Mouse (Mus musculus) frontal cortex, postnatal 10 days (tissue): ENCODE measurements at regions not wholly inside any gene's neighbourhood (a gene's known extent, or its start where the extent isn't known, plus 50 kb on each side); places are given as distances from the start of the nearest gene placed in this dataset.

Experiments used
- DNase-seq, 2 experiments: peaks; one replicate each; pipeline ENCODE4 v3.0.0; 2022; ENCODE audit warnings: low spot score in 2 of 2, mixed read lengths in 1 of 2

DNA sequence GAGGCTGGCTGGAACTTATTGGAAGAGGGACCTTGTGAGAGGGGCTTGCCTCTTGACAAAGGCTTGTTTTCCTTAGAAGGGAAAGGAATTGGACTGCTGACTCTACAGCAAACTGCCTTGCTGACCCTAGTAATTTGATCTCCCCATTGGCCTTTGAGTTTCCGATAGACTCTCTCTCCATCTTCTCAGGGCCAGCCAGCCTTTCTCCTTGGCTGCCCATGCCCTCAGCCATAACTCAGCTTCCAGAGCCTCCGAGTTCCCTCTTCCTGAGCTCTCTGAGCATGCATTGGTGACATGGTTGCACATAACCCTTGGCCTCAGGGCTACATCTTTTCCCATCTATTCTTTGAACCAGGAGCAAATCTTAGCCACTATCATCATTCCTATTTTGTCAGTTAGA, 803.7 kb downstream of the Adgrl2 start:
- DNase-seq = no peak

DNA sequence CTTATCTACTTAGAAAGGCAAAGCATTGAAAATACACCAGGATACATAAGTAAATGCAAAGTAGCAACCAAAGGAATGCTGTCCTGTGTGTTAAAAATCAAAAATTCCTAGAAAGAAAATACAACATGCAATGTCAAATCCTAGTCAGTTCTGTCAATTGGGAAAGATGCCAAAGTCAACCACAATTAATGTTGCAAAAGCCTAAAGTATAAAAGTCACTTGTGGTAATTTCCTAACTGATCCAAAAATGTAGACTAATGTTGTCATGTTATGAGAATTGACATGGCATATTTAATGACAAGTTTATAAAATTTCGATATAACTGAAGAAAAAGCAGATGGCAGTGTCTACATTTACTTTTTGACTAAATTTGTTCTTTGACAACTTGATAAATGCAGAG, 822.8 kb downstream of the Adgrl2 start:
- DNase-seq = no peak

GRCm38 (mm10) chr3:148159059-148159458, 831.3 kb downstream of the Adgrl2 start:
- DNase-seq = no peak

- no peak for DNase-seq
Measured at GRCm38 (mm10) chr3:148158533-148158932, 831.8 kb downstream of the Adgrl2 start.

GRCm38 (mm10) chr3:148143776-148144175, 846.6 kb downstream of the Adgrl2 start:
- DNase-seq = no peak

DNA sequence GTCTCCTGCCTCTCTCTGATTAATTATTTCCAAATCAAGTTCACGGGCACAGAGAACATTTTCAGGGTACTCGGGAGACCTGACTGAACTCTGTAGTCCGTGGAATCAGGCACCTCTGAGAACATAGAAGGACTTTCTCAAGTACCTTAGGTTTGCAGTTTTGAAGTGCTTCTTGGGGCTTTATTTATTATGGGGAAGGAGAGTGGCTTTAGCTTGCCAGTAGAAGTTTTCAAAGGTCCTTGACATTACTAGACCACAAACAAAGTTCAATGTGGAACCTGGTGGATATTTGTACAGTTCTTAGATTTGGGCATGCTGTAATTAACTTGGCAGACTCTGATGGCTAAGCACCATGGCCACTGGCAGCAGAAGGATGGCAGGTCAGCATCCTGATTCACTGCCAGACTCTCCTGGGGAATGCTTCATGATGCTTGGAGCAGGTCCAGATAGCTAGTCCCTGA, 853.5 kb downstream of the Adgrl2 start:
- no peak for DNase-seq

GRCm38 (mm10) chr3:148134646-148135045, 855.7 kb downstream of the Adgrl2 start:
- no peak for DNase-seq

GRCm38 (mm10) chr3:148115576-148115975, 874.8 kb downstream of the Adgrl2 start:
- DNase-seq = no peak

DNA sequence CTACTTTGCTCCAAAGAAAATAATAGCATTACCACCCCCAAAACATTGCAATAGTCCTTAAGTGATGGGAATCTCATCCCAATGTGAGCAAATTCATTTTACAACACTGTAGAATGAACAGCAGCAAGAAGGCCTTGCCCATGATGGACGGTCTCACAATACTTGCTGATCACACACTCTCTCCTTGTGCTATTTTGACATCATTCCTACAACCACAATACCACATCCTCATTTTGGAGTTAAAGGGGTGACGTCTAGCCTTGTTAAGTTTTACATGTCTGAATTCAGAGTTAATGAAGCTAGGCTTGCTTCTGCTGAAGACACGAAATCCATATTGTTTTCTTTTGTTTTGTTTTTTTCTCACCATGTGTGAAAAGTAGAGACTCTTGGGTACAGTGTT, 878.2 kb downstream of the Adgrl2 start:
- DNase-seq = no peak

DNA sequence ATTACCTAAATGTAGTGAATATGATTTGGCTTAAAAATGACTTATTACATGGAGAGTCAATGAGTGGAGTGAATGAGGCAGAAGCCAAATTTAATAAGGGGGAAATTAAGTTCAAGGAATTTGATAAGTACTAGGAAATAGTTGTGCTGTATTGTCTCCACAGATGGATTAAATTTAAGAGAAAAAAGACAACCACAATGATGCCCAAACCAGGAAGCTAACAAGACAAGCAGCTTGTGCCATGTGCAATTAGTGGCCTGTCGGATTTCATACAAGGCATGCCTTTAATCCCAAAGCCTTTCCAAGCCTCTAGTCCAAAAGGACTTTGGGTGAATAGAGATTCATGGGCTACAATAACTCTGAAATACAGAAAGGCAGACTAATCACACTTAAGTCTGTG, 883.3 kb downstream of the Adgrl2 start:
- no peak for DNase-seq

DNA sequence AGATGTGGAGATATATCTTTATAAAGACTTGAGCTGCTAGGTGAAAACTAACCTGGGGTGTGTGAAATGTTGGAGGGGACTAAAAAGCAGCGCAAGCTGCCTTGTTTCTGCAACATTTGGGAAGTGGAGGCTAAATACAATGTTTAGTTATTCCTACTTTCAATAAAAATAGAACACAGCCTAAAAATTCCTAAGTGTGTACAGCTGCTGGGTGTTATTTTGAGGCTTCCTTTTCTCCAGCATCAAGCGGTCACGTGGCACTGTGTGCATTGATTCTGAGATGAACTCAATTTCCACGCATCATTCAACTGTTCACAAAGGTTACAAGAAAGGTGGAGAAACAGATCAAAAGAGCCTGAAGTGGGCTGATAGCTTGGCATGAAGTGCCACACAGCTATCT, 896.4 kb downstream of the Adgrl2 start:
- DNase-seq = no peak

GRCm38 (mm10) chr3:148075841-148076240, 914.5 kb downstream of the Adgrl2 start:
- DNase-seq = no peak

GRCm38 (mm10) chr3:148066701-148067100, 923.7 kb downstream of the Adgrl2 start:
- no peak for DNase-seq

GRCm38 (mm10) chr3:148056074-148056473, 934.3 kb downstream of the Adgrl2 start:
- no peak for DNase-seq

GRCm38 (mm10) chr3:148052516-148052915, 937.8 kb downstream of the Adgrl2 start:
- DNase-seq = no peak

DNA sequence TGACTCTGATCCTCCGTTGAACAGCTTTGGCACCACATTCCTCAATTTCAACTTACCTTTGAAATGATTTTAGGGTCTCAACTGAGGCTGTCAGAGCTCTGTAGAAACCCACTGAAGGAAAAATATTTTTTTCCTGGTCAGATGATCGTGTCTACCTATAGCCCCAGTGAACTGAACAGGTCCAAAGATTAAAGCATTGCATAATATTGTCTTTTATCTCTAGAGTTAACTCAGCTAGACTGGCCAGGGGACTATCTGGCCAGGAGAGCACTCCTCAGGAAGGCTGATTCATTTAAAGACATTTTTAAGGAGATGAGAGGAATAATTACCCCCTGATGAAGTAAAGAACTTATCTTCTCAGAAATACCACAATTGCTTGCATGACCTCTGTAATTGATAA, 942.1 kb downstream of the Adgrl2 start:
- no peak for DNase-seq

DNA sequence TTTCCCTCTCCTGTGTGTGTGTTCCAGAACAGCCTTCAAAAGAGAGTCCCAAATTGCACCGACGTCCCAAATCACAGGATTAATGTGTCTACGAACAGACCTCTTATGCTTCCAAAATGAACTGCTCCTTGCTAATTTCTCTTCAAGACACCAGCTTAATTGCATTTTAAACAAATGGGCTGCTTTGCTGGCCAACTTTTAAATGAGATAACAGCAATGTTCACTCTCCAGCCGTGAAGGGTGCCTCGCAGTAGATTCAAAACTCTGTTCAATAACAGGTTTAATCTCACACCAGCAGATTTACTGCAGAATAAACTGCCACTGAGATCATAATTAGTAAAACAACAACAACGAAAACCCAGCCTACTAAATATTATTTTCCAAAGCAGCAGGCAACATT, 957.8 kb downstream of the Adgrl2 start:
- no peak for DNase-seq

- no peak for DNase-seq
Measured at GRCm38 (mm10) chr3:148005831-148006230, 984.5 kb downstream of the Adgrl2 start.

DNA sequence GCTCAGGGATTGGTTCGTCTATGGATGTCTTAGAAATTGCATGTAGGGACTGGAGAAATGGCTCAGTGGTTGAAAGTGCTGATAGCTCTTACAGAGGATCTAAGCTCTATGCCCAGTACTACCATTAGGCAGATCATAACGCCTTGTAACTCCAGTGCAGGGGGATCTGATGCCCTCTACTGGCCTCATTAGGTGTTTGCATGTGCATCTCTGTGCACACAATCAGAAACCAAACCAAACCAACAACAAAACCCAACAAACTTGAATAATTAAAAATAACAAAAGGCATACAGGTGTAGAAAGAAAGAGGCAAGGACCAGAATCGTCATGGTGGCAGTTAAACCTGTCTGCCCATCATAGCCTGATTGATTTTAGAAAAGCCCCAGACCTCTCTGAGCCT, 986.3 kb downstream of the Adgrl2 start:
- DNase-seq = no peak

GRCm38 (mm10) chr3:147999330-147999953, 990.9 kb downstream of the Adgrl2 start:
- no peak for DNase-seq

GRCm38 (mm10) chr3:147991738-147992137, 998.6 kb downstream of the Adgrl2 start:
- no peak for DNase-seq

- no peak for DNase-seq
Measured at GRCm38 (mm10) chr3:147990831-147991230, 999.5 kb downstream of the Adgrl2 start.

DNA sequence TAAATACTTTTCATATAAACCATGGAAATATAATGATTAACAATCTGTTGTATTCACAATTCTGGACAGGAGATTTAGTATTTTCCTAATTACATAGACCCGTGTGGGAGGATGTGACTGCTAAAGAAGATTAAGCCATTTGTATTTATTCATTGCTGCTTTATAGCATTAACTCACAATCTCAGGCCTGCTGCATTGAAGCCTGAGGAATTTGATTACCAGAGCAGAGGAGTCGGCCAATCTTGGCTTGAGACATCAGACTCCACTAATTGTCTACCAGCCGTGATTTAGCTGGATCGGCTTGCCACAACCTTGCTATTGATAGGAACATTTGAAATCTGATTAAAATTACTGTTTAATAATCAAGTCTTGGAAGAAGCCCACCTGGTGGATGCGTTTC, 1007.5 kb downstream of the Adgrl2 start:
- DNase-seq = no peak

DNA sequence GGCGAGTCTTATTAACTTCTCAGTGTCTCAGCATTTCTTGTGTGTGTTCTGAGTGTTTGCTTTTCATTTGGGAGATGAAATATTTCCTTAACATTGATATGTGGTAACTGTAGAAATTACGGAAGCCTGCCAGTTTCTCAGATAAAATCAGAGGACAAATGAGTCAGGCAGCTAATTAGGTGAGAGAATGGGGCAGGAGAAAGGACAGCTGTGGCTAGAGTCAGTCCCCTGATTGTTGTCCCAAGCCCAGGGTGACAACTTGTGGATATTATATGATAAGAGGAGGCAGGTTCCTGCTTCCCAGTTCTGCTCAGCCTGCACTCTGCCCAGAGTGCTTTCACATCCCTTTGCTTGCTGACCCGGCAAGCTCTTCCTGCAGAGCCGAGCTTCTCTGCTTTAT, 1008.7 kb downstream of the Adgrl2 start:
- DNase-seq = no peak
